Mouse (Mus musculus) lung, embryonic 14.5 days (tissue): ENCODE data around the gene Zfp511. TPM values are rescaled to one million over a fixed set of nuclear protein-coding genes. Genes with fewer than 3 reads are reported as not detected.

Experiments
- ATAC-seq: fragments of 200-750 bp; cut with Nextera tagmentation; 2 replicates; pipeline ENCODE4 v1.8.0; 2017; ENCODE audit warnings: mild to moderate bottlenecking, moderate TSS enrichment, moderate library complexity; ENCODE audit not compliant: insufficient read depth
- DNase-seq: peaks from one replicate; pipeline ENCODE4 v3.0.0-alpha.2; 2015
- H3K27ac ChIP-seq: fragments of 300-500 bp; sonication (generic); 2 replicates; pipeline ENCODE4 v1.5.1; 2014; ENCODE audit warnings: low read depth, mild to moderate bottlenecking, moderate library complexity
- H3K27me3 ChIP-seq: fragments of 300-500 bp; sonication (generic); 2 replicates; pipeline ENCODE4 v1.6.1; 2014; ENCODE audit warnings: low read length, control low read depth; ENCODE audit not compliant: insufficient read depth
- H3K36me3 ChIP-seq: fragments of 300-500 bp; sonication (generic); 2 replicates; pipeline ENCODE4 v1.6.1; 2014; ENCODE audit warnings: control low read depth; ENCODE audit not compliant: insufficient read depth
- H3K4me1 ChIP-seq: fragments of 300-500 bp; sonication (generic); 2 replicates; pipeline ENCODE4 v1.6.1; 2014; ENCODE audit warnings: antibody characterized with exemption, control low read depth; ENCODE audit not compliant: insufficient read depth
- H3K4me2 ChIP-seq: fragments of 300-500 bp; sonication (generic); 2 replicates; pipeline ENCODE4 v1.6.1; 2014; ENCODE audit warnings: mild to moderate bottlenecking
- H3K4me3 ChIP-seq: fragments of 300-500 bp; sonication (generic); 2 replicates; pipeline ENCODE4 v1.5.1; 2014; ENCODE audit warnings: low read depth, low read length
- H3K9ac ChIP-seq: fragments of 300-500 bp; sonication (generic); 2 replicates; pipeline ENCODE4 v1.6.1; 2014
- H3K9me3 ChIP-seq: fragments of 300-500 bp; sonication (generic); 2 replicates; pipeline ENCODE4 v1.6.1; 2016; ENCODE audit warnings: low read depth, low read length, control low read depth
- CTCF ChIP-seq: IDR thresholded peaks from 2 replicates; pipeline ENCODE4 v1.5.1; 2016; ENCODE audit warnings: antibody characterized with exemption, low read depth
- WGBS: fragments of 180-500 bp; shearing (Covaris S2); extraction: QIAGEN DNeasy Blood & Tissue Kit; methylation state at CpG from one replicate; pipeline ENCODE4 v1.1.7; 2014; 5-methylcytosine and 5-hydroxymethylcytosine counted together
- polyA plus RNA-seq: library from polyadenylated mRNA; unstranded; fragments of >200 nt; fragmentation: Nextera tagmentation; extraction: Ambion mirVana; gene quantifications from 2 replicates; pipeline ENCODE4 v1.2.1, GENCODE M21; 2014

The Zfp511 gene
- polyA plus RNA-seq: 39.1 and 39.5 TPM in 2 replicates

GRCm38 (mm10) chr7:140036281-140037170 lies at the start of gene Zfp511, which contains the start of gene Tubgcp2:
Zfp511 (plus strand) TSS chr7:140036391.
Tubgcp2 (minus strand) TSS chr7:140036669.
- Histone ChIP-seq H3K4me1 (0 out of 2 replicates have a peak, but pooled peaks cover 7% of the 10 kb centered on the region), H3K27ac (peak within 1 kb of the TSS; percentile 90), H3K36me3 (peaks cover 37% of the 10 kb centered on the region), H3K27me3 (no peaks in the 10 kb centered on the region), H3K4me3 (peak within 1 kb of the TSS; percentile 82), H3K4me2 (peak within 1 kb of the TSS; percentile 92), H3K9me3 (no peaks in the 10 kb centered on the region), H3K9ac (peak within 1 kb of the TSS; percentile 94)
- peak; percentile 98 for DNase-seq
- under 1% methylated on average over 69 of the region's 69 CpGs for WGBS
- ATAC-seq: peak; percentile 99
- TF ChIP-seq CTCF: no peak

GRCm38 (mm10) chr7:139988272-139988671 lies 47.9 kb upstream of the Zfp511 start:
- H3K4me3 ChIP-seq: no peak overlapping the region
- H3K4me1 ChIP-seq: no peaks in the 10 kb centered on the region
- H3K9ac ChIP-seq: no peak overlapping the region
- no peak overlapping the region for H3K27ac ChIP-seq
- H3K9me3 ChIP-seq: no peaks in the 10 kb centered on the region
- no peaks in the 10 kb centered on the region for H3K36me3 ChIP-seq
- no peak overlapping the region for H3K4me2 ChIP-seq
- 82% methylated on average over 9 of the region's 9 CpGs for WGBS
- ATAC-seq (no peak), DNase-seq (no peak)
- H3K27me3 ChIP-seq: no peaks in the 10 kb centered on the region
- TF ChIP-seq CTCF: no peak

GRCm38 (mm10) chr7:139990864-139991394 lies 45.3 kb upstream of the Zfp511 start:
- DNase-seq (no peak), ATAC-seq (no peak)
- Histone ChIP-seq H3K36me3 (peaks cover 7% of the 10 kb centered on the region), H3K27me3 (no peaks in the 10 kb centered on the region), H3K9ac (no peak overlapping the region), H3K9me3 (no peaks in the 10 kb centered on the region), H3K4me2 (no peak overlapping the region), H3K4me1 (no peaks in the 10 kb centered on the region), H3K4me3 (no peak overlapping the region), H3K27ac (no peak overlapping the region)
- no peak for TF ChIP-seq CTCF
- 69% methylated on average over 8 of the region's 8 CpGs for WGBS

- H3K9me3 ChIP-seq: no peaks in the 10 kb centered on the region
Measured at GRCm38 (mm10) chr7:139992406-139992805, 43.8 kb upstream of the Zfp511 start, which contains the start of gene Adam8. Adam8 (minus strand) TSS chr7:139992562.

GRCm38 (mm10) chr7:139993532-139993931 lies 42.7 kb upstream of the Zfp511 start:
- ATAC-seq: no peak

More at GRCm38 (mm10) chr7:139992406-139992805, 43.8 kb upstream of the Zfp511 start, which contains the start of gene Adam8:
- Histone ChIP-seq H3K9ac (no peak within 1 kb of the TSS), H3K4me2 (no peak within 1 kb of the TSS), H3K4me3 (no peak within 1 kb of the TSS), H3K4me1 (no peaks in the 10 kb centered on the region), H3K27me3 (no peaks in the 10 kb centered on the region), H3K36me3 (peaks cover 22% of the 10 kb centered on the region), H3K27ac (no peak within 1 kb of the TSS)
- DNase-seq: peak; percentile 20
- TF ChIP-seq CTCF: no peak
- ATAC-seq: no peak
- 24% methylated on average over 7 of the region's 7 CpGs for WGBS

GRCm38 (mm10) chr7:139994202-139994601 lies 42.0 kb upstream of the Zfp511 start:
- H3K4me3 ChIP-seq: no peak overlapping the region
- no peaks in the 10 kb centered on the region for H3K27me3 ChIP-seq
- H3K9ac ChIP-seq: no peak overlapping the region
- H3K27ac ChIP-seq: no peak overlapping the region
- no peak for DNase-seq
- no peaks in the 10 kb centered on the region for H3K4me1 ChIP-seq
- peaks cover 40% of the 10 kb centered on the region for H3K36me3 ChIP-seq
- no peak overlapping the region for H3K4me2 ChIP-seq
- no peak; the same call in 1 of the 2 replicates for ATAC-seq
- TF ChIP-seq CTCF: no peak
- H3K9me3 ChIP-seq: no peaks in the 10 kb centered on the region
- WGBS: 77% methylated on average over 4 of the region's 4 CpGs

More at GRCm38 (mm10) chr7:139993532-139993931, 42.7 kb upstream of the Zfp511 start:
- no peak for DNase-seq
- Histone ChIP-seq H3K9ac (no peak overlapping the region), H3K36me3 (peaks cover 34% of the 10 kb centered on the region), H3K4me2 (no peak overlapping the region), H3K4me3 (no peak overlapping the region), H3K27me3 (no peaks in the 10 kb centered on the region), H3K4me1 (no peaks in the 10 kb centered on the region), H3K27ac (no peak overlapping the region), H3K9me3 (no peaks in the 10 kb centered on the region)
- WGBS: 85% methylated on average over 6 of the region's 6 CpGs
- TF ChIP-seq CTCF: no peak

GRCm38 (mm10) chr7:139994676-139995075 lies 41.5 kb upstream of the Zfp511 start:
- Histone ChIP-seq H3K27ac (no peak overlapping the region), H3K36me3 (peaks cover 44% of the 10 kb centered on the region), H3K27me3 (no peaks in the 10 kb centered on the region), H3K4me3 (no peak overlapping the region), H3K9me3 (no peaks in the 10 kb centered on the region), H3K4me1 (no peaks in the 10 kb centered on the region), H3K4me2 (no peak overlapping the region), H3K9ac (no peak overlapping the region)
- ATAC-seq: peak; percentile 35; the same call in 1 of the 2 replicates
- 36% methylated on average over 3 of the region's 3 CpGs for WGBS
- DNase-seq: peak; percentile 81
- peak; percentile 83 for TF ChIP-seq CTCF
